Mouse (Mus musculus) cerebellum, postnatal 14 days (tissue): ENCODE data around the gene Gm14214.

Source experiments
- DNase-seq, 2 experiments: peaks; one replicate each; pipeline ENCODE4 v3.0.0; 2021; ENCODE audit warnings: mixed read lengths in 2 of 2

Gm14214 gene

GRCm38 (mm10) chr2:154729737-154730136 lies 40.1 kb downstream of the Gm14214 start:
- DNase-seq = no peak

- no peak for DNase-seq
Measured at GRCm38 (mm10) chr2:154723473-154723872, 46.4 kb downstream of the Gm14214 start.

GRCm38 (mm10) chr2:154720315-154720714 lies 49.5 kb downstream of the Gm14214 start:
- DNase-seq = no peak
